Mouse (Mus musculus) forebrain, embryonic 10.5 days (tissue): ENCODE measurements at regions not wholly inside any gene's neighbourhood (a gene's known extent, or its start where the extent isn't known, plus 50 kb on each side); places are given as distances from the start of the nearest gene placed in this dataset.

Experiments used
- DNase-seq: peaks from one replicate; pipeline ENCODE4 v3.0.0-alpha.2; 2017; ENCODE audit warnings: low spot score; ENCODE audit errors: extremely low spot score
- H3K27ac ChIP-seq: fragments of 300-500 bp; sonication (generic); 2 replicates; pipeline ENCODE4 v1.5.1; 2016; ENCODE audit warnings: mild to moderate bottlenecking
- H3K27me3 ChIP-seq: fragments of 300-500 bp; sonication (generic); 2 replicates; pipeline ENCODE4 v1.6.1; 2016; ENCODE audit warnings: mild to moderate bottlenecking; ENCODE audit not compliant: poor library complexity, severe bottlenecking
- H3K36me3 ChIP-seq: fragments of 300-500 bp; sonication (generic); replicated peaks from 2 replicates; pipeline ENCODE4 v1.6.1; 2016; ENCODE audit warnings: mild to moderate bottlenecking, moderate library complexity
- H3K4me1 ChIP-seq: fragments of 300-500 bp; sonication (generic); 2 replicates; pipeline ENCODE4 v1.6.1; 2016
- H3K4me3 ChIP-seq: fragments of 300-500 bp; sonication (generic); 2 replicates; pipeline ENCODE4 v1.5.1; 2016; ENCODE audit warnings: mild to moderate bottlenecking, moderate library complexity
- H3K9me3 ChIP-seq: fragments of 300-500 bp; sonication (generic); 2 replicates; pipeline ENCODE4 v1.6.1; 2016; ENCODE audit warnings: mild to moderate bottlenecking, moderate library complexity
- WGBS: fragments of 180-500 bp; shearing (Covaris S2); methylation state at CpG from one replicate; pipeline ENCODE4 v1.1.7; 2016; 5-methylcytosine and 5-hydroxymethylcytosine counted together

DNA sequence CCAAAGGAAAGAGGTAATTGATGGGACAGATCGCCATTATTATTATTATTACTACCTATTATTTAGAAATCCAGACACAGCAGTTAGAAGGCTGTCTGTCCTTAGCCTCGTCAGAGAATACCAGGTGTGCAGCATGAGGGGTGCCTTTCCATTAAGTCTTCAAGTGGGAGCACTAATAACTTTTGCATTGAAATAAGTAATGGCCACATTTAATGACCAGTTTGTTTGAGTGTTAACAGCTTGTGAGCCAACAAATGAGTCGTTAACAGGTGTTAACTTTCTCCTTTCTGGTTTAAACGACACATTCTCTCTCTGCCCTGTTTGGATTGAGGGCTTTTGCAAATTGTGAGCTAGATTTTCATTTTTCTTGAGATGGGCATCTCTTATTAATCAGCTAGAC lies 184.8 kb downstream of the C1d start:
- Histone ChIP-seq H3K4me1 (no peaks in the 10 kb centered on the region), H3K27ac (no peak overlapping the region), H3K36me3 (no peaks in the 10 kb centered on the region), H3K9me3 (no peaks in the 10 kb centered on the region), H3K27me3 (no peaks in the 10 kb centered on the region), H3K4me3 (no peak overlapping the region)
- WGBS: 69% methylated on average over 4 of the region's 4 CpGs
- no peak for DNase-seq

DNA sequence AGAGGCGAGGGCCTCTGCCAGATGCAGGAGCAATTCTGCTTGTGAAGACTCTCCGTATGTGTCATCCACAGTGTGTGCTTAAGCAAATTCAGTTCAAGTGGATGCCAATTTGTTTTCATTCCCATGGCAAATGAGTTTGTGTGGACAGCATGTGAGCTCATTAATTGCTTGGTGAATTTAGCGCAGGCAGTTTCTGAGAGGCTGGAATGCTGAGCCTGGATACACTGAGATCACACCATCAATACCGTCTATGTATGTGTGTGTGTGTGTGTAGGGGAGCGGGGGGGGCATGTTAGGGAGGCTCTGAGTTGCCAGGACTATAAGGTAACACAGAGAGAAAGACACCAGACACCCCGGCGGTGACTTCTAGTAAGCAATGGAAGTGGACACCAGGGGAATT lies 191.9 kb downstream of the C1d start:
- H3K27me3 ChIP-seq: no peaks in the 10 kb centered on the region
- no peak for DNase-seq
- H3K27ac ChIP-seq: no peak overlapping the region
- 90% methylated on average over 7 of the region's 7 CpGs for WGBS
- no peaks in the 10 kb centered on the region for H3K9me3 ChIP-seq
- H3K36me3 ChIP-seq: no peaks in the 10 kb centered on the region
- peaks cover 9% of the 10 kb centered on the region for H3K4me1 ChIP-seq
- H3K4me3 ChIP-seq: no peak overlapping the region

DNA sequence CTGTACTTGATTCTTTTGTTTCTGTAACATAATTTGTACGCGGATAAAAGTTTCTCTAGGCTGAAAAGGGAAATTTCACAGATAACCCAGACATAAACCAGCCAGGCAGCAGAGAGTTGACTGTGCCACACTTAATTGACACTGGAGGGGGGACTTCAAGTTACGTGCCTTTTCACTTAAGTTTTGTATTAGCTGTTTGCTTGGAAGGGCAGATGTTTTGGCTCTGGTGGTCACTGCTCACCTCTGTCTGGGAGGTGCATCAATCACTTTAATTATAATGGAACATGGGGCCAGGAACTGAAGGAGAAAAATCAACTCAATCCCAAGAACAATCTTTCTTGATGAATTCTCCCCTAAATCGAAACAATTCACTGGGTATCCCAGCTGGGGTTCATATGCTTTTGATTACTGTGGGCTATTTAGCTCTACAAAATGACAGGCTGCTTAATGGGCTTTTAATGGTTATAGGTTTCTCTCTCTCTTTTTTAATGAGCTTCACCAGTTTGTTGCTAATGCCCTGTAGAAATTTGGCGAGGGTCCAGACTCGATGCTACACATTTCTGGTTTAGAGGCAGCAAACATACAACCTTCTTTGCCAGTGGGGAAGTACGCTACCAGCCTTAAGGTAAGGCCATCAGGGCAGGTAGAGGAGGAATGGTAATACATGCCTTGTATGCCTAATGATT lies 193.1 kb downstream of the C1d start:
- Histone ChIP-seq H3K27me3 (no peaks in the 10 kb centered on the region), H3K9me3 (no peaks in the 10 kb centered on the region), H3K27ac (no peak overlapping the region), H3K4me3 (no peak overlapping the region), H3K4me1 (peaks cover 9% of the 10 kb centered on the region), H3K36me3 (no peaks in the 10 kb centered on the region)
- 81% methylated on average over 7 of the region's 7 CpGs for WGBS
- no peak for DNase-seq

DNA sequence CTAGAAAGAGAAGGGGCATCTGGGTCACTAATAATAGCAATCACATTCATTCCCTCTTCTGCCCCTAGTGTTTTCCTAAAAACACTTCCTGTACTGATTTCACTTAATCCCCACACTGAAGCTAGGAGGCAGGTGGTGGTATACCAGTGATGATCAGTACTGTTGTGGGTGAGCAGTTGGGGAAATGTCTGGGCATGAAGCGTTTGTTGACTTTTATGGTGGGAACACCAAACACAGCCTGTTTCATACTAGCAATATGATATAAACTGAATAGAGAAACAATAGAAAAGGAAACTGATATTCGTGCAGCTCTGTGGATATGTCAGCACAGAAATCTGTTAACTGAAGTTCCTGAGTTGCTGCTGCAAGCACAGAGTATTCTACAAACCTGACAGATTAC lies 194.1 kb downstream of the C1d start:
- H3K4me3 ChIP-seq: no peak overlapping the region
- H3K9me3 ChIP-seq: no peaks in the 10 kb centered on the region
- WGBS: 88% methylated on average over 2 of the region's 2 CpGs
- no peak for DNase-seq
- peaks cover 9% of the 10 kb centered on the region for H3K27me3 ChIP-seq
- H3K36me3 ChIP-seq: no peaks in the 10 kb centered on the region
- H3K4me1 ChIP-seq: peaks cover 9% of the 10 kb centered on the region
- H3K27ac ChIP-seq: no peak overlapping the region

GRCm38 (mm10) chr11:17453530-17453929 lies 196.2 kb downstream of the C1d start:
- WGBS: 76% methylated on average over 9 of the region's 9 CpGs
- no peak for DNase-seq
- H3K27me3 ChIP-seq: peaks cover 29% of the 10 kb centered on the region
- H3K4me1 ChIP-seq: peaks cover 9% of the 10 kb centered on the region
- no peaks in the 10 kb centered on the region for H3K36me3 ChIP-seq
- no peak overlapping the region for H3K27ac ChIP-seq
- H3K9me3 ChIP-seq: no peaks in the 10 kb centered on the region
- H3K4me3 ChIP-seq: no peak overlapping the region

- Histone ChIP-seq H3K27ac (no peak overlapping the region), H3K4me3 (no peak overlapping the region), H3K9me3 (no peaks in the 10 kb centered on the region), H3K36me3 (no peaks in the 10 kb centered on the region), H3K4me1 (peaks cover 23% of the 10 kb centered on the region), H3K27me3 (peaks cover 63% of the 10 kb centered on the region)
- DNase-seq: no peak
- 46% methylated on average over 4 of the region's 4 CpGs for WGBS
Observed at GRCm38 (mm10) chr11:17458946-17459345, 201.6 kb downstream of the C1d start.

GRCm38 (mm10) chr11:17460024-17460919 lies 202.9 kb downstream of the C1d start:
- whole genome bisulfite sequencing: 18% methylated on average over 11 of the region's 11 CpGs
- peaks cover 70% of the 10 kb centered on the region for H3K27me3 ChIP-seq
- H3K9me3 ChIP-seq: no peaks in the 10 kb centered on the region
- H3K4me3 ChIP-seq: peak overlapping the region; percentile 31
- peak overlapping the region; percentile 56; the same call in 1 of the 2 replicates for H3K27ac ChIP-seq
- peak; percentile 26 for DNase-seq
- H3K4me1 ChIP-seq: peaks cover 23% of the 10 kb centered on the region
- H3K36me3 ChIP-seq: no peaks in the 10 kb centered on the region

- WGBS: 14% methylated on average over 13 of the region's 13 CpGs
- no peaks in the 10 kb centered on the region for H3K9me3 ChIP-seq
- peak; percentile 27 for DNase-seq
- peaks cover 23% of the 10 kb centered on the region for H3K4me1 ChIP-seq
- H3K36me3 ChIP-seq: no peaks in the 10 kb centered on the region
- H3K27ac ChIP-seq: 0 out of 2 replicates have a peak overlapping the region, but pooled peaks have one; percentile 40
- peak overlapping the region; percentile 31 for H3K4me3 ChIP-seq
- peaks cover 66% of the 10 kb centered on the region for H3K27me3 ChIP-seq
Observed at GRCm38 (mm10) chr11:17460920-17461279, 203.5 kb downstream of the C1d start.

DNA sequence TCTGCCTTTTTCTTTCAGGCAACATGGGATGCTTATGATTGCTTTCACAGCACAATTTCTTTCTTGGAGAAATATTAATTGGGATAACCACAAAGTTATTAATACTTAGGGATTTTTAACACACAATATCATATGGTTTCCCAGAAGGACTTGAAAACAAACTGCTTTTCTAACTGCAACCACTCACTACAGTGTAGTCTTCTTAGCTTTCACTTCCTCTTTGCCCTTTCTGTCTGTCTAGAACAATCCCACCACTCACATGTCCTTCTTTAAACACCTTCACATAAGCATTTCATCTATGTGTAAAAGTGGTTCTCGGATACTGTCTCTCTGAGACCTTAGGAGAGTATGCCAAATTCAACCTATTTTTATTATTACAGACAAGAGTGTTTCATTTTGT lies 204.3 kb downstream of the C1d start:
- Histone ChIP-seq H3K27ac (no peak overlapping the region), H3K4me3 (no peak overlapping the region), H3K4me1 (peaks cover 23% of the 10 kb centered on the region), H3K27me3 (peaks cover 58% of the 10 kb centered on the region), H3K9me3 (no peaks in the 10 kb centered on the region), H3K36me3 (no peaks in the 10 kb centered on the region)
- 88% methylated on average over 1 of the region's 1 CpGs for WGBS
- no peak for DNase-seq

GRCm38 (mm10) chr11:17464875-17465274 lies 207.5 kb downstream of the C1d start:
- WGBS: 51% methylated on average over 2 of the region's 2 CpGs
- Histone ChIP-seq H3K27me3 (peaks cover 32% of the 10 kb centered on the region), H3K36me3 (no peaks in the 10 kb centered on the region), H3K4me3 (no peak overlapping the region), H3K4me1 (peaks cover 13% of the 10 kb centered on the region), H3K27ac (no peak overlapping the region), H3K9me3 (no peaks in the 10 kb centered on the region)
- DNase-seq: peak; percentile 26

DNA sequence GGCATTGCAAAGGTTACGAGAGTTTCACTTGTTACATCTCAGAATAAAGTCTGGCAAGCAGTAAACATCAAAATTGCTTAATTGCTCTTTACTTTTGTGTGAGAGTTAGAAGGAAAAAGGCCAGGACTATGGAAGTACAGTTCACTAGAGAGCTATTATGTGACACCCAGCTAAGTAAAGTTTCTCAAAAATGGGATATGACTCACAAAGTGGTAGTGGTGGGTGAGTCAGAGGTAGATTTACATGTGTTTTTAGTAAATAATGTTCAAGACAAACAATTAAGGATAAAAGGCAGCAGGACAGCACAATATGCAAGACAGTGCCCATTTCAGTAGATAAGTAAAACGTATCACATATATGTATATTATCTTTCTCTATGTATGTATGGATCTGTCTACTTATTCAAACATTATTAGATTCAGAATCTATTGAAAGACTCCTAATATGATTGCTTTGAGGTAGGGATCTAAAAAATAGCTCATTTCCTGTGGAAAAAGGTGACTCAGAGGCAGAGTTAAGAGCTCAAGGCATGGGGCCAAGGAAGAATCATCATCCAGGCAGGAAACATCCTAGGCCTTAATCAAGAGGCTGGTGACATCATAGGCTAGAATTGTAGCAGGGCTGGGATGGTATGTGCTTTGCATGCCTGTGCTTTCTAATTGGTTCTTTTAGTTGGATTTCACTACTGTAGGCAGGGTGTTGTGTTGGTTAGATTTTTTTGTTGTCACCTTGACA lies 211.2 kb downstream of the C1d start:
- Histone ChIP-seq H3K9me3 (no peaks in the 10 kb centered on the region), H3K36me3 (no peaks in the 10 kb centered on the region), H3K27ac (no peak overlapping the region), H3K4me3 (no peak overlapping the region), H3K27me3 (peaks cover 10% of the 10 kb centered on the region), H3K4me1 (no peaks in the 10 kb centered on the region)
- DNase-seq: no peak
- 85% methylated on average over 2 of the region's 2 CpGs for WGBS

DNA sequence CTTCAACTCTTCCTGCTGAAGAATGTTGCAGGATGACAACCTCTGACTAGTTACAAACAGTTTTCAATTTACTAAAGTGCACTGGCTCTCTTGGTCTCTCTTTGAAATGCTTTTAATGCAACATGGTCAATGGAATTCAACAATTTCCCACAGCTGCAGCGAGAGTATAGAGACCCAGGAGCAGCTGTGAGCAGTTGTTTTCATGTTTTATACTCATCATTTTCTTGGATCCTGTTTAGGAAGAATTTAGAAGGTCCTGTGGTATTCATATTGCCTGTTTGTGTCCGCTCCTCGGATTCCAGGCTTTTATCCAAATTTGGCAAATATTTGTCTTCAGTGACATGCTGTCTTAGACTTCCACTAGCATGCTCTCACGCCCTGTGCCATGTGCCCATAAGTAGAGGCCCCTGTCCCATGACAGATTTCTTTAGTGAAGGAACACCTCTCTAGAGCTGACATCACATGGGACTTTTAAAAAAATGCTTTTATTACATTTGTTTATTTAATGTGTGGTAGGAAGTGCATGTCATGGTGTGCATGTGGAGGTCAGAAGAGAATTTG lies 224.1 kb downstream of the C1d start:
- Histone ChIP-seq H3K36me3 (no peaks in the 10 kb centered on the region), H3K27ac (no peak overlapping the region), H3K27me3 (no peaks in the 10 kb centered on the region), H3K9me3 (no peaks in the 10 kb centered on the region), H3K4me1 (peaks cover 5% of the 10 kb centered on the region), H3K4me3 (no peak overlapping the region)
- WGBS: 86% methylated on average over 4 of the region's 4 CpGs
- DNase-seq: no peak
